Mouse (Mus musculus) frontal cortex, postnatal 25 days (tissue): ENCODE measurements at regions not wholly inside any gene's neighbourhood (a gene's known extent, or its start where the extent isn't known, plus 50 kb on each side); places are given as distances from the start of the nearest gene placed in this dataset.

Source experiments
- DNase-seq, 2 experiments: peaks; one replicate each; pipeline ENCODE4 v3.0.0; 2022; ENCODE audit warnings: low spot score in 2 of 2

- no peak for DNase-seq
These were observed 184.5 kb upstream of the Adgrl2 start for GRCm38 (mm10) chr3:149174689-149175390.

GRCm38 (mm10) chr3:149173537-149173936 is 183.2 kb upstream of the Adgrl2 start:
- no peak for DNase-seq

GRCm38 (mm10) chr3:149171766-149172165 is 181.4 kb upstream of the Adgrl2 start:
- no peak for DNase-seq

- DNase-seq: no peak
These were observed 179.8 kb upstream of the Adgrl2 start for GRCm38 (mm10) chr3:149170191-149170590.

- no peak for DNase-seq
These were observed 179.1 kb upstream of the Adgrl2 start for GRCm38 (mm10) chr3:149169442-149169841.

GRCm38 (mm10) chr3:149167997-149168396 is 177.6 kb upstream of the Adgrl2 start:
- DNase-seq: no peak

- no peak for DNase-seq
These were observed 174.4 kb upstream of the Adgrl2 start for GRCm38 (mm10) chr3:149164804-149165203.

GRCm38 (mm10) chr3:149163591-149163990 is 173.2 kb upstream of the Adgrl2 start:
- no peak for DNase-seq

GRCm38 (mm10) chr3:149160833-149161232 is 170.5 kb upstream of the Adgrl2 start:
- no peak for DNase-seq

- DNase-seq: no peak
These were observed 167.0 kb upstream of the Adgrl2 start for GRCm38 (mm10) chr3:149157381-149157780.

- DNase-seq: no peak
These were observed 162.0 kb upstream of the Adgrl2 start for GRCm38 (mm10) chr3:149152312-149152711.

- no peak for DNase-seq
These were observed 160.4 kb upstream of the Adgrl2 start for GRCm38 (mm10) chr3:149150796-149151195.

GRCm38 (mm10) chr3:149148608-149149007 is 158.3 kb upstream of the Adgrl2 start:
- DNase-seq: no peak

- DNase-seq: no peak
These were observed 157.6 kb upstream of the Adgrl2 start for GRCm38 (mm10) chr3:149147916-149148315.

GRCm38 (mm10) chr3:149146673-149147072 is 156.3 kb upstream of the Adgrl2 start:
- no peak for DNase-seq

- no peak for DNase-seq
These were observed 150.1 kb upstream of the Adgrl2 start for GRCm38 (mm10) chr3:149140461-149140860.

GRCm38 (mm10) chr3:149134028-149134938 is 143.9 kb upstream of the Adgrl2 start:
- no peak for DNase-seq

- no peak for DNase-seq
These were observed 128.5 kb upstream of the Adgrl2 start for GRCm38 (mm10) chr3:149118806-149119205.

GRCm38 (mm10) chr3:149117684-149118056 is 127.3 kb upstream of the Adgrl2 start:
- no peak for DNase-seq

- no peak for DNase-seq
These were observed 126.8 kb upstream of the Adgrl2 start for GRCm38 (mm10) chr3:149117018-149117683.

GRCm38 (mm10) chr3:149116604-149117003 is 126.2 kb upstream of the Adgrl2 start:
- no peak for DNase-seq

- no peak for DNase-seq
These were observed 125.5 kb upstream of the Adgrl2 start for GRCm38 (mm10) chr3:149115901-149116300.
